Mouse (Mus musculus) cerebellum, adult 2 months (tissue): ENCODE data around the gene Smug1.

Experiments
- CTCF ChIP-seq: fragments of 200-500 bp; IDR thresholded peaks from 2 replicates; pipeline ENCODE4 v1.5.1; 2011; ENCODE audit warnings: low read depth, mild to moderate bottlenecking, control low read depth, low read length, moderate library complexity, borderline replicate concordance; ENCODE audit not compliant: insufficient read depth
- POLR2A ChIP-seq: fragments of 200-500 bp; IDR thresholded peaks from 2 replicates; pipeline ENCODE4 v1.6.1; 2011; ENCODE audit warnings: low read length, control low read depth, borderline replicate concordance; ENCODE audit not compliant: insufficient read depth

GRCm38 (mm10) chr15:103165924-103166323, 968 bp downstream of the Smug1 start:
- TF ChIP-seq POLR2A: no peak
- no peak for TF ChIP-seq CTCF
